In the genomic region with DNA sequence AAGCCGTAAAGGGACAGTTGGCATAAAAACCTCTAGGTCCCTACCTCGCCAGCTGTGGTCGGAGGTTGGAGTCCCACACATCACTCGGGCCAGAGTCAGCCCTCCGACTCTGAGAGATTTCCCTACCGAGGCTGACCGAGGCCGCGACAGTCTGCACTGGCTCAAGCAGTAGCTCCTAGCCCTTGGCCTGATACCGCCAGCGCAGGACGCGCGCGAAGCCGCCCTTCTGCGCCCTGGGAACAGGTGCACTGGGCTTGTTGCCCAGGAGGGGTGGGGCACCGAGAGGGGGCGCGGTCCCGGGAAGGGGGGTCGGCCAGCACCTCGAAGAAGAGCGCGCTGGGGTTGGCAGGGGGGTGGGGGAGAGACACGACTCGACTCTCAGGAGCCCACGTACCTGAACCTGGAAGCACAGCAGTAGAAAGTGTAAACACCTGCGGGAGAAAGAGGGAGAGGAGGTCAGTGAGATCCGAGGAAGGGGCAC, we compare ENCODE assay signal across 7 mouse cellular contexts. TPM values are rescaled to one million over a fixed set of nuclear protein-coding genes. Genes with fewer than 3 reads are reported as not detected.
DNase-seq lines count a peak whose midpoint lies in the region; ATAC-seq and TF ChIP-seq lines count a peak whose summit lies in the region.

No protein-coding gene starts in this region.

- TF ChIP-seq EP300 in ES-Bruce4 (IDR thresholded peaks at IDR 0.05; ENCODE audit: insufficient read depth, low read depth, low read length) = no peak

- H3K36me3 ChIP-seq in ES-Bruce4 (ENCODE audit: control insufficient read depth, insufficient read depth, low read length, poor library complexity, severe bottlenecking) = peaks cover 15% of the 10 kb centered on the region
- peaks cover 24% of the 10 kb centered on the region for H3K36me3 ChIP-seq in forebrain, embryonic 13.5 days (ENCODE audit: poor library complexity, severe bottlenecking)
- peaks cover 24% of the 10 kb centered on the region for H3K36me3 ChIP-seq in hindbrain, embryonic 14.5 days (replicated peaks; ENCODE audit: control insufficient read depth, insufficient read depth)
- H3K36me3 ChIP-seq in limb, embryonic 13.5 days = peaks cover 22% of the 10 kb centered on the region
- peaks cover 10% of the 10 kb centered on the region for H3K36me3 ChIP-seq in midbrain, embryonic 16.5 days (ENCODE audit: control insufficient read depth, insufficient read depth, low read length)

- H3K9ac ChIP-seq in ES-Bruce4 (ENCODE audit: low read depth, poor library complexity, severe bottlenecking) = peak overlapping the region; percentile 69
- peak overlapping the region; percentile 66 for H3K9ac ChIP-seq in forebrain, embryonic 13.5 days
- H3K9ac ChIP-seq in hindbrain, embryonic 14.5 days = peak overlapping the region; percentile 73
- H3K9ac ChIP-seq in limb, embryonic 13.5 days = peak overlapping the region; percentile 80
- H3K9ac ChIP-seq in midbrain, embryonic 16.5 days (ENCODE audit: low read depth, low read length) = peak overlapping the region; percentile 78

- no peaks in the 10 kb centered on the region for H3K4me1 ChIP-seq in ES-Bruce4 (ENCODE audit: control insufficient read depth, insufficient read depth, low read length)
- H3K4me1 ChIP-seq in forebrain, embryonic 13.5 days = peaks cover 38% of the 10 kb centered on the region
- peaks cover 26% of the 10 kb centered on the region for H3K4me1 ChIP-seq in hindbrain, embryonic 14.5 days (replicated peaks; ENCODE audit: control insufficient read depth, insufficient read depth, low read length)
- H3K4me1 ChIP-seq in limb, embryonic 13.5 days = peaks cover 56% of the 10 kb centered on the region
- peaks cover 28% of the 10 kb centered on the region for H3K4me1 ChIP-seq in midbrain, embryonic 16.5 days (ENCODE audit: control insufficient read depth, insufficient read depth, low read length)

- no peaks in the 10 kb centered on the region for H3K9me3 ChIP-seq in ES-Bruce4 (replicated peaks; ENCODE audit: control insufficient read depth, insufficient read depth, low read length, poor library complexity, severe bottlenecking)
- no peaks in the 10 kb centered on the region for H3K9me3 ChIP-seq in forebrain, embryonic 13.5 days (replicated peaks)
- H3K9me3 ChIP-seq in hindbrain, embryonic 14.5 days (ENCODE audit: control insufficient read depth, low read length) = no peaks in the 10 kb centered on the region
- H3K9me3 ChIP-seq in limb, embryonic 13.5 days = no peaks in the 10 kb centered on the region
- H3K9me3 ChIP-seq in midbrain, embryonic 16.5 days (replicated peaks; ENCODE audit: control insufficient read depth, low read length, poor library complexity, severe bottlenecking) = no peaks in the 10 kb centered on the region

- H3K4me3 ChIP-seq in ES-Bruce4 (ENCODE audit: low read depth, low read length) = peak overlapping the region; percentile 87
- peak overlapping the region; percentile 50 for H3K4me3 ChIP-seq in forebrain, embryonic 13.5 days
- peak overlapping the region; percentile 67 for H3K4me3 ChIP-seq in hindbrain, embryonic 14.5 days (replicated peaks; ENCODE audit: low read length)
- peak overlapping the region; percentile 69 for H3K4me3 ChIP-seq in limb, embryonic 13.5 days
- peak overlapping the region; percentile 64 for H3K4me3 ChIP-seq in midbrain, embryonic 16.5 days (ENCODE audit: low read depth, low read length)

- no peak for TF ChIP-seq CTCF in ES-Bruce4 (IDR thresholded peaks at IDR 0.05; ENCODE audit: low read depth, low read length)

- no peak for TF ChIP-seq POLR2A in ES-Bruce4 (IDR thresholded peaks at IDR 0.05; ENCODE audit: insufficient read depth, low read length)

- no peak overlapping the region for H3K27ac ChIP-seq in ES-Bruce4 (ENCODE audit: insufficient read depth, low read length)
- H3K27ac ChIP-seq in forebrain, embryonic 13.5 days = peak overlapping the region; percentile 32; the same call in 1 of the 2 replicates
- H3K27ac ChIP-seq in hindbrain, embryonic 14.5 days = peak overlapping the region; percentile 80; the same call in 1 of the 2 replicates
- peak overlapping the region; percentile 87 for H3K27ac ChIP-seq in limb, embryonic 13.5 days
- peak overlapping the region; percentile 58 for H3K27ac ChIP-seq in midbrain, embryonic 16.5 days (ENCODE audit: low read length)

- peak; percentile 42 for DNase-seq in adrenal gland, postnatal 10 days
- peak; percentile 30 for DNase-seq in hindbrain, embryonic 14.5 days (ENCODE audit: low spot score)
- peak; percentile 6 for DNase-seq in thymus, postnatal 0 days (ENCODE audit: low spot score)

- under 1% methylated on average over 30 of the region's 30 CpGs for WGBS in forebrain, embryonic 13.5 days
- WGBS in hindbrain, embryonic 14.5 days = 1% methylated on average over 30 of the region's 30 CpGs
- 2% methylated on average over 30 of the region's 30 CpGs for WGBS in limb, embryonic 13.5 days
- 1% methylated on average over 30 of the region's 30 CpGs for WGBS in midbrain, embryonic 16.5 days

- H3K27me3 ChIP-seq in ES-Bruce4 (ENCODE audit: control insufficient read depth, insufficient read depth, low read length, poor library complexity, severe bottlenecking) = peaks cover 3% of the 10 kb centered on the region; the same call in 1 of the 2 replicates
- H3K27me3 ChIP-seq in forebrain, embryonic 13.5 days = peaks cover 35% of the 10 kb centered on the region
- 0 out of 2 replicates have a peak, but pooled peaks cover 13% of the 10 kb centered on the region for H3K27me3 ChIP-seq in hindbrain, embryonic 14.5 days (ENCODE audit: control insufficient read depth, insufficient read depth, low read length)
- H3K27me3 ChIP-seq in limb, embryonic 13.5 days = peaks cover 38% of the 10 kb centered on the region
- H3K27me3 ChIP-seq in midbrain, embryonic 16.5 days (ENCODE audit: control insufficient read depth, insufficient read depth, low read depth, low read length) = peaks cover 5% of the 10 kb centered on the region

- peak; percentile 14; the same call in 1 of the 2 replicates for ATAC-seq in forebrain, embryonic 13.5 days
- peak; percentile 15; the same call in 1 of the 2 replicates for ATAC-seq in hindbrain, embryonic 14.5 days (ENCODE audit: low FRiP score)
- no peak for ATAC-seq in limb, embryonic 13.5 days (ENCODE audit: low FRiP score, low read depth)
- ATAC-seq in midbrain, embryonic 16.5 days = peak; percentile 34

- peak overlapping the region; percentile 74 for H3K4me2 ChIP-seq in forebrain, embryonic 13.5 days
- peak overlapping the region; percentile 67 for H3K4me2 ChIP-seq in hindbrain, embryonic 14.5 days (replicated peaks)
- peak overlapping the region; percentile 89 for H3K4me2 ChIP-seq in limb, embryonic 13.5 days (replicated peaks)
- peak overlapping the region; percentile 93 for H3K4me2 ChIP-seq in midbrain, embryonic 16.5 days (ENCODE audit: low read length)

RNA-seq across cellular contexts. Expression of gene Fgf18, which starts 0.5 kb away (rescaled TPM):
- polyA plus RNA-seq in ES-Bruce4 (2011; ENCODE audit: insufficient read depth, insufficient read length, low read depth, missing spikeins) = 0.82 and 1.4 TPM in 2 replicates
- total RNA-seq in adrenal gland, postnatal 10 days (2021) = 1 to 10 TPM; 3.0 to 3.6 TPM
- 1.6 and 2.9 TPM in 2 replicates for polyA plus RNA-seq in forebrain, embryonic 13.5 days (2015; fragmentation: Nextera tagmentation; extraction: Ambion mirVana)
- polyA plus RNA-seq in hindbrain, embryonic 14.5 days (2014; fragmentation: Nextera tagmentation; extraction: Ambion mirVana) = 9.0 and 10.1 TPM in 2 replicates
- polyA plus RNA-seq in limb, embryonic 13.5 days (2015; fragmentation: Nextera tagmentation; extraction: Ambion mirVana) = 17.0 and 18.8 TPM in 2 replicates
- polyA plus RNA-seq in midbrain, embryonic 16.5 days (2015; fragmentation: Nextera tagmentation; extraction: Ambion mirVana) = 2.7 and 4.8 TPM in 2 replicates
- polyA plus RNA-seq in thymus, postnatal 0 days (2015; fragmentation: Nextera tagmentation; extraction: Ambion mirVana) = 0.29 and 0.64 TPM in 2 replicates

RNA-seq across cellular contexts. Expression of gene Npm1, which starts 16.3 kb away (rescaled TPM):
- polyA plus RNA-seq in ES-Bruce4 (2011; ENCODE audit: insufficient read depth, insufficient read length, low read depth, missing spikeins) = 4,703 and 5,189 TPM in 2 replicates
- 100 to 1,000 TPM; 311 to 336 TPM for total RNA-seq in adrenal gland, postnatal 10 days (2021)
- 786 and 829 TPM in 2 replicates for polyA plus RNA-seq in forebrain, embryonic 13.5 days (2015; fragmentation: Nextera tagmentation; extraction: Ambion mirVana)
- 418 and 450 TPM in 2 replicates for polyA plus RNA-seq in hindbrain, embryonic 14.5 days (2014; fragmentation: Nextera tagmentation; extraction: Ambion mirVana)
- 1,176 and 1,233 TPM in 2 replicates for polyA plus RNA-seq in limb, embryonic 13.5 days (2015; fragmentation: Nextera tagmentation; extraction: Ambion mirVana)
- 349 and 380 TPM in 2 replicates for polyA plus RNA-seq in midbrain, embryonic 16.5 days (2015; fragmentation: Nextera tagmentation; extraction: Ambion mirVana)
- polyA plus RNA-seq in thymus, postnatal 0 days (2015; fragmentation: Nextera tagmentation; extraction: Ambion mirVana) = 905 and 1,035 TPM in 2 replicates

RNA-seq across cellular contexts. Expression of gene Tlx3, which starts 56.7 kb away (rescaled TPM):
- polyA plus RNA-seq in ES-Bruce4 (2011; ENCODE audit: insufficient read depth, insufficient read length, low read depth, missing spikeins) = 0.58 TPM in 1 of 2 replicates, not detected in the other
- total RNA-seq in adrenal gland, postnatal 10 days (2021) = under 1 TPM in 1 of 2 experiments, not detected in 1; 0.24 TPM
- 0.15 TPM in 1 of 2 replicates, not detected in the other for polyA plus RNA-seq in forebrain, embryonic 13.5 days (2015; fragmentation: Nextera tagmentation; extraction: Ambion mirVana)
- polyA plus RNA-seq in hindbrain, embryonic 14.5 days (2014; fragmentation: Nextera tagmentation; extraction: Ambion mirVana) = 21.2 and 23.0 TPM in 2 replicates
- polyA plus RNA-seq in limb, embryonic 13.5 days (2015; fragmentation: Nextera tagmentation; extraction: Ambion mirVana) = not detected in 2 replicates
- polyA plus RNA-seq in midbrain, embryonic 16.5 days (2015; fragmentation: Nextera tagmentation; extraction: Ambion mirVana) = 0.85 and 0.89 TPM in 2 replicates
- not detected in 2 replicates for polyA plus RNA-seq in thymus, postnatal 0 days (2015; fragmentation: Nextera tagmentation; extraction: Ambion mirVana)

Comparison
In these comparisons a context has a peak if more than half of its experiments do, and no peak if none do; other contexts are left out.
1. RNA of gene Tlx3, which starts 56.7 kb away (polyA plus RNA-seq): 21.2 to 23.0 TPM in hindbrain, embryonic 14.5 days; 0.85 to 0.89 TPM in midbrain, embryonic 16.5 days, 0.58 TPM in ES-Bruce4, 0.15 TPM in forebrain, embryonic 13.5 days, not detected in limb, embryonic 13.5 days and not detected in thymus, postnatal 0 days; every median in the first group is over 10 times any median in the second.
2. Peak in every context shown above with its lines, with median percentiles within 50 percentile points of each other: H3K4me3 ChIP-seq, H3K9ac ChIP-seq, DNase-seq and H3K4me2 ChIP-seq.